Mouse (Mus musculus) embryonic facial prominence, embryonic 13.5 days (tissue): Measurements from ENCODE around the gene Plxna1. TPM values are rescaled to one million over a fixed set of nuclear protein-coding genes. Genes with fewer than 3 reads are reported as not detected.

Source experiments
- ATAC-seq: fragments of 200-750 bp; cut with Nextera tagmentation; 2 replicates; pipeline ENCODE4 v1.8.0; 2017; ENCODE audit warnings: low read depth; ENCODE audit not compliant: insufficient number of reproducible peaks, insufficient read depth, low FRiP score, low TSS enrichment
- H3K27ac ChIP-seq: fragments of 300-500 bp; sonication (generic); 2 replicates; pipeline ENCODE4 v1.5.1; 2015; ENCODE audit warnings: moderate library complexity, mild to moderate bottlenecking, inconsistent platforms
- H3K27me3 ChIP-seq: fragments of 300-500 bp; sonication (generic); 2 replicates; pipeline ENCODE4 v1.6.1; 2015; ENCODE audit warnings: mild to moderate bottlenecking, inconsistent platforms
- H3K36me3 ChIP-seq: fragments of 300-500 bp; sonication (generic); 2 replicates; pipeline ENCODE4 v1.6.1; 2015; ENCODE audit warnings: mild to moderate bottlenecking, inconsistent platforms
- H3K4me1 ChIP-seq: fragments of 300-500 bp; sonication (generic); 2 replicates; pipeline ENCODE4 v1.6.1; 2015; ENCODE audit warnings: inconsistent platforms
- H3K4me2 ChIP-seq: fragments of 300-500 bp; sonication (generic); 2 replicates; pipeline ENCODE4 v1.6.1; 2015; ENCODE audit warnings: moderate library complexity, mild to moderate bottlenecking, inconsistent platforms
- H3K4me3 ChIP-seq: fragments of 300-500 bp; sonication (generic); 2 replicates; pipeline ENCODE4 v1.5.1; 2015; ENCODE audit warnings: mild to moderate bottlenecking, inconsistent platforms
- H3K9ac ChIP-seq: fragments of 300-500 bp; sonication (generic); 2 replicates; pipeline ENCODE4 v1.6.1; 2015; ENCODE audit warnings: mild to moderate bottlenecking, inconsistent platforms
- H3K9me3 ChIP-seq: fragments of 300-500 bp; sonication (generic); 2 replicates; pipeline ENCODE4 v1.6.1; 2016; ENCODE audit warnings: inconsistent platforms
- WGBS: fragments of 180-500 bp; shearing (Covaris S2); methylation state at CpG from one replicate; pipeline ENCODE4 v1.1.7; 2015; ENCODE audit warnings: mixed read lengths; 5-methylcytosine and 5-hydroxymethylcytosine counted together
- polyA plus RNA-seq: library from polyadenylated mRNA; unstranded; fragments of >200 nt; fragmentation: Nextera tagmentation; extraction: Ambion mirVana; gene quantifications from 2 replicates; pipeline ENCODE4 v1.2.1, GENCODE M21; 2015

Gene Plxna1
- polyA plus RNA-seq, 1 experiment from 2014 or later = 31.8 TPM

DNA sequence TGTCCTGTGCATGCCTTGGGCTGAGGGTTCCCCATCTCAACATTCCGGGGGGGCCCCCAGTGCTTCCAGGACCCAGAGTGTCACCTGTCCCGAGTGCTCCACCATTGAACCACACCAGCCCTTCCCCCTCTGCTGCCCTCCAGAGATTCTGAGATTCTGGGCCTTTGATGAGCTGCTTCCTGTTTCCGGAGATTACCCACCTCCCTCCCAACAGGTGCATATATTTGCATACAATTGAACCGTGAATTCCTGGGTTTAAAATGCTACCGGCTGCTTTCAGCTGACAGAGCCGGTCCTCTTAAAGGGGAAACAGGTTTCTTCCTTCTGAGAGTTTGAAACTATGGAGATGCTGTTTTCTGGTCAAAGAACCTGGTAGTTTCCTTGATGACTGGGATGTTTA is 74.3 kb downstream of the Plxna1 start:
- Histone ChIP-seq H3K9me3 (no peaks in the 10 kb centered on the region; the same call in 1 of the 2 replicates), H3K4me3 (no peak overlapping the region), H3K27me3 (no peaks in the 10 kb centered on the region), H3K4me1 (peaks cover 9% of the 10 kb centered on the region; the same call in 1 of the 2 replicates), H3K9ac (no peak overlapping the region), H3K4me2 (no peak overlapping the region), H3K36me3 (no peaks in the 10 kb centered on the region), H3K27ac (no peak overlapping the region)
- 22% methylated on average over 6 of the region's 6 CpGs for WGBS
- ATAC-seq = no peak

DNA sequence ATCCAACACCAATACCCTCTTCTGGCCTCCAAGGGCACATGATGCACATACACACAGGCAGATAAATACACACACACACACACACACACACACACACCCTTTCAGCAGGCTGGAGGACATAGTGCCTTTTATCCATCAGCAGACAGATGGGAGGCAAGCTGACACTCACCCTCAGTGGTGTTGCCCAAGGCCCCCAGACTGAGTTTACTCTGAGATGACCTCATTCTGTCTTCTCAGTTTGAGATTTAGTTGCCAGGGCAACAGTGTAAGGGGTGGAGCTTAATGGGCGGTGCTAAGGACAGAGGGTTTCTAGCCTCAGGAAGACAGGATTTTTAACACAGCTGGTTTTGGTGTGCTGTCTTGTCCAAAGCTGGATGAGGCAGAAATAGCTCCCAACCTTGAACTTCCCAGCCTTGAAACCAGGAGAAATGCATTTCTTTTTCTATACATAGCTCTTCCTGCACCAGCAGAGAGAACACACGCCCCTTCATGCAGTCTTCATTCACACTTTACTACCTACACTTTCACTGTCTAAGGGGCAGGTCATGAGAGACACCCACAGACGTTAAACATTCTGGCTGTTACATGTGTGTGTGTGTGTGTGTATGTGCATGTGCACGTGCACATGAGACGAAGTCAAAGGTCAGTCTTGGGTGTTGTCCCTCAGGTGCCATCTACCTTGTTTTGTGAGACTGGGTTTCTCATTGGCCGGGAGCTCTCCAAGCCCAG is 75.6 kb downstream of the Plxna1 start:
- no peaks in the 10 kb centered on the region; the same call in 1 of the 2 replicates for H3K27me3 ChIP-seq
- no peak overlapping the region for H3K9ac ChIP-seq
- H3K9me3 ChIP-seq = no peaks in the 10 kb centered on the region; the same call in 1 of the 2 replicates
- no peak overlapping the region for H3K4me2 ChIP-seq
- no peak overlapping the region for H3K4me3 ChIP-seq
- H3K4me1 ChIP-seq = peaks cover 17% of the 10 kb centered on the region
- no peak overlapping the region for H3K27ac ChIP-seq
- H3K36me3 ChIP-seq = no peaks in the 10 kb centered on the region
- ATAC-seq = no peak
- 47% methylated on average over 6 of the region's 6 CpGs for WGBS

DNA sequence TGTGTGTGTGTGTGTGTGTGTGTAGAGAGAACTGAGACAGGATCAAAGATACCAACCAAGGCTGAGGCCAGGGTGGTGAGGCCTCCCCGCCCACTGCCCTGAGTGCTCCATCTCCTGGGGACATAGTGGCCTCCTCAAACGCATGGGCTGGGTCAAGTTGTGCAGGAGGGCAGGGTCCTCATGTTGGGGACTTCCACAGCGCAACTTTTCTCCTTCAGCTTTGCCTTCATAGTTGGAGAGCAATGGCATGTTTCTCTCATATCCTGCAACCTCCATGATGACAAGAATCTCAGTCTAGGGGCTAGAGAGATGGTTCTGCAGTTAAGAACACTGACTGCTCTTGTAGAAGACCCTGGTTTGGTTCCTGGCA is 76.1 kb downstream of the Plxna1 start:
- H3K27me3 ChIP-seq = no peaks in the 10 kb centered on the region; the same call in 1 of the 2 replicates
- H3K4me2 ChIP-seq = no peak overlapping the region
- 57% methylated on average over 3 of the region's 3 CpGs for WGBS
- no peaks in the 10 kb centered on the region; the same call in 1 of the 2 replicates for H3K9me3 ChIP-seq
- ATAC-seq = no peak
- no peaks in the 10 kb centered on the region for H3K36me3 ChIP-seq
- H3K9ac ChIP-seq = no peak overlapping the region
- no peak overlapping the region for H3K27ac ChIP-seq
- peaks cover 23% of the 10 kb centered on the region for H3K4me1 ChIP-seq
- no peak overlapping the region for H3K4me3 ChIP-seq

DNA sequence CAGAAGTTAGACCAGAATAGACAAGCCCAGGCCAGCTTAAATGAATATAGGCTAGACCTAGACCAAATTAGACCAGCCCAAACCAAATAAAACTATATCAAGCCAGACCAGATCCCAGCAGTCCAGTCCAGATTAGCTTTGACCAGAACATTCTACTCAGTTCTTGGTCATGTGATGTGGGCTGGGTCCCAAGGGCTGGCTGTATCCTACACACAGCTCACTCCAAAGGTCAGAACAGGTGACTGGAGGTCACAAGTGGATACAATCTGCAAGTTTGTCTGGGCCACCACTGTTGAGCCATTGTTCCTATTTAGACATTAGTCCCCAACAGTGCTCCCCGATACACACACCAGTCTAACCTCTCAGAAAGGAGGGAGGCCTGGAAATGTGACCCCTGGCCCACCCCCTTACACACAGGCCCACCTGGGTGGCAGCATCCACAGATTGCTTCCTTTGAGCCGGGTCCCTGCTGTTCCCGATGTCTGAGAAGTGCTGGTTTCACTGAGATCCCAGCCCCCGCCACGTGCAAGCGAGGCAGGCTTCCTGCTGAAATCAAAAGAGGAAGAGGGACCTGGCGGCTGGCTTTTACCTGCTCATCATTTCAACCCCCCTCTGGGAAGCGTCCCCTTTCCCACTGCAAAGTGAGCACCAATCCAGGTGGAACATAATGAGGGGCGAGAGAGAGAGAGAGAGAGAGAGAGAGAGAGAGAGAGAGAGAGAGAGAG is 76.7 kb downstream of the Plxna1 start:
- WGBS = 49% methylated on average over 9 of the region's 9 CpGs
- no peak overlapping the region for H3K4me3 ChIP-seq
- no peak for ATAC-seq

DNA sequence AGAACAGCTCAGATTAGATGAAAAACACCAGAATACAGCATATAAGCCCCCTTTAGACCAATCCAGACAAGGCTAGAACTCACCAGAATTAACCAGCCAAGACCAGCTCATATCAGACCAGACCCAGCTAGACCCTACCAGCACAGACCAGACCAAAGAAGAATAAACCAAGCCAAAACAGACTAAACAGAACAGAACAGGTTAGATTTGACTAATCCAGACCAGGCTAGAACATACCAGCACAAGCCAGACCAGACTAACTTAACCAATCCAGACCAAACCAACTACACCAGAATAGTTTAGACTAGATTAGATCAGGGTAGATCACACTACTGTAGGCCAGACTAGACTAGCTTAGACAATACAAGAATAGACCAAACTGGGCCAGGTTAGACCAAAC is 77.3 kb downstream of the Plxna1 start:
- H3K9me3 ChIP-seq = no peaks in the 10 kb centered on the region; the same call in 1 of the 2 replicates
- H3K4me1 ChIP-seq = peaks cover 24% of the 10 kb centered on the region

More for the DNA sequence above, 76.7 kb downstream of the Plxna1 start:
- H3K27ac ChIP-seq = no peak overlapping the region
- H3K36me3 ChIP-seq = no peaks in the 10 kb centered on the region
- no peak overlapping the region for H3K9ac ChIP-seq
- peaks cover 24% of the 10 kb centered on the region for H3K4me1 ChIP-seq
- no peaks in the 10 kb centered on the region; the same call in 1 of the 2 replicates for H3K9me3 ChIP-seq
- no peak overlapping the region for H3K4me2 ChIP-seq
- no peaks in the 10 kb centered on the region; the same call in 1 of the 2 replicates for H3K27me3 ChIP-seq

DNA sequence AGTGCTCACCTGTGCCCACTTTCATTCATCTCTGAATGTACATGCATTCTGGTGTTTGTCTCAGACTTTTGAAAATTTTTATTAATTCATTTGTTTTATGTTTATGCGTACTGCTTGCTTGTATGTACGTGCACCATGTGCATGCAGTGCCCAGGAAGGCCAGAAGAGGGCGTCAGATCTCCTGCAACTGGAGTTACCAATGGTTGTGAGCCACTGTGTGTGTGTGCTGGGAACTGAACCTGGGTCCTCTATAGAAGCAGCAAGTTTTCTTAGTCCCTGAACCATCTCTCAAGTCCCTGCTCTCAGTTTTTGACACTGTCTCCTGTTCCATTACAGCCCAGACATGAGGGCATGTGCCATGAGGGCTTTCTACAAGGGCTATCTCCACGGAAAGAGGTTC is 79.3 kb downstream of the Plxna1 start:
- no peak overlapping the region for H3K4me2 ChIP-seq

More for the DNA sequence above, 77.3 kb downstream of the Plxna1 start:
- no peak overlapping the region for H3K4me3 ChIP-seq
- no peak overlapping the region for H3K4me2 ChIP-seq
- H3K27me3 ChIP-seq = no peaks in the 10 kb centered on the region; the same call in 1 of the 2 replicates
- no peak overlapping the region for H3K27ac ChIP-seq
- no peaks in the 10 kb centered on the region for H3K36me3 ChIP-seq
- ATAC-seq = no peak
- no peak overlapping the region for H3K9ac ChIP-seq

DNA sequence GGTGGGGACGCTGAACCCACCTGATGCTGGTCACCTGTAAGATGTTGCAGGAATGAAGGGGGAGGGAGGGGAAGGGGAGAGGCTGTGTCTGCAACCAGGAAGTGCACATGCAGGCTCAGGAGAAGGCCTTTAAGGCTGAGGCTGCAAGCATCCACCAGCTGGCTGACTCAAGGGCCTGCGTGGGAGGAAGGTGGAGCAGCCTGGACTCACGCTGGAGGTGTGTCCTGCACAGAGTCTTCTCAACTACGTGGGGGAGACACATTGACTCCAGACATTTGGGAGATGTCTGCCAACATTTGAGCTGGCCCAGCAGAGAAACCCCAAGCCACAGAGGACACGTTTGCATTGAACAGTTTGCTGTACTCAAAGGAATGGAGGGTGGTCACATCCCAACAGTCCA is 79.8 kb downstream of the Plxna1 start:
- Histone ChIP-seq H3K4me3 (no peak overlapping the region), H3K4me2 (no peak overlapping the region), H3K27me3 (no peaks in the 10 kb centered on the region; the same call in 1 of the 2 replicates), H3K9me3 (no peaks in the 10 kb centered on the region; the same call in 1 of the 2 replicates), H3K9ac (no peak overlapping the region), H3K36me3 (no peaks in the 10 kb centered on the region), H3K4me1 (peaks cover 24% of the 10 kb centered on the region), H3K27ac (no peak overlapping the region)
- WGBS = 65% methylated on average over 5 of the region's 5 CpGs
- no peak for ATAC-seq

More for the DNA sequence above, 79.3 kb downstream of the Plxna1 start:
- H3K4me1 ChIP-seq = peaks cover 24% of the 10 kb centered on the region
- no peaks in the 10 kb centered on the region; the same call in 1 of the 2 replicates for H3K9me3 ChIP-seq
- no peak overlapping the region for H3K27ac ChIP-seq
- H3K4me3 ChIP-seq = no peak overlapping the region
- H3K27me3 ChIP-seq = no peaks in the 10 kb centered on the region; the same call in 1 of the 2 replicates
- no peaks in the 10 kb centered on the region for H3K36me3 ChIP-seq
- no peak overlapping the region for H3K9ac ChIP-seq
- no peak for ATAC-seq
- 95% methylated on average over 4 of the region's 4 CpGs for WGBS

DNA sequence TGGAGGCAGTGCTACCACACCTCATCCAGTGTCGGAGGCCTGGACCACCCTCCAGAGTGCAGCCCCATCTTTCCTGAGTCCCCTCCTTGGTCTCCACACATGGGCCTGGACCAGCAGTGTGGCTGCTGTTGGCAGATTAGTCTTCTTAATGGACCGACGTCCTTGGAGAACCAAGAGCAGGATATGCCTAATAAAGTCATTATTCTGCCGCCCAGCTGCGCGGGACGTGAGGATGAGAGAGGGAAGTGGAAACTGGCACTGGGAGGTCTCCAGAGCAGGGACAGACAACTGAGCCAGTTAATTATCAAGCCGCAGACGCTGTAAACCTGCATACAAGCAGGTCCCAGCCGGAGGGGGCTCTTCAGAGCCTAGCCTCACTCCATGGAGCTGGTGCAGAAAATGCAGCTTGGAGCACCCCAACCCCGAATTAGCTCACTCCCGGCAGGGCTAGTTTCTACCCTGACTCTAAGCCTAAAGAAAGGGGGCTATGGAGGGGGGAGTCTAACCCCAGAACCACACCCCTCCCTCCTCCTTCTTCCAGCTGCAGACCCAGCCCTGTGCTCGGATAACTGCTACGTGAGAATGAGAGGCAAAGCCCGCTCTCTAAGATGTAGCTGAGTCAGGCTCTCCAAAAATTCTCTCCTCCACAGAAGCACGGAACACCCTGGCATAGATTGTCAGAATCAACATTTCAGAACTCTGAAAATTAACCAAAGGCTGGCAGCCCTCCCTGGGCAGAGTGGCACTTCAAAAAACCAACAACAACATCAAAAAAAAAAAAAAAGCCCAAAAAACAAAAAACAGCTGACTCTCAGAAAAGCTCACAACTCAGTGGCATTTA is 80.7 kb downstream of the Plxna1 start:
- Histone ChIP-seq H3K27ac (no peak overlapping the region), H3K4me2 (peak overlapping the region; percentile 30), H3K4me3 (peak overlapping the region; percentile 7; the same call in 1 of the 2 replicates), H3K27me3 (no peaks in the 10 kb centered on the region; the same call in 1 of the 2 replicates), H3K4me1 (peaks cover 19% of the 10 kb centered on the region), H3K9me3 (no peaks in the 10 kb centered on the region; the same call in 1 of the 2 replicates), H3K9ac (no peak overlapping the region), H3K36me3 (no peaks in the 10 kb centered on the region)
- WGBS = 15% methylated on average over 16 of the region's 16 CpGs
- 0 out of 2 replicates have a peak, but pooled peaks have one; percentile 21 for ATAC-seq

DNA sequence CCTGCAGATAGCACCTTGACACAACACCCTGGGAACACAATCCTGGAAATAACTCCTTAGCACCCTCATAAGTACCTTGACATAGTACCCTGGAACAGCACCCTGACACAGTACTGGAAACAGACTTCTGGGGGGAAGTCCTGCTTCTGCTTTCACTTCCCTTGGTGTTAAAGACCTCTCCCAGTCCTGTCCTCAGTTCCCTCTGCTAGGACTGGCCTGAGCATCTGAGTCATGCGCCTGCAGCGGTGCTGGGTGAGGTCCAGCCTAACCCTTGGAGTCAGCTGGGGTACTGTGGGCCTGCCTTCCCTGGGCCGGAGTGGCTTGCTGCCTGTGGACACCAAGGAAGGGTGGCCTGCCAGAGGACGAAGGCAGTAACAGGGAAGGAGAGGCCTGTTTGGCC is 81.9 kb downstream of the Plxna1 start:
- Histone ChIP-seq H3K4me2 (no peak overlapping the region), H3K27me3 (no peaks in the 10 kb centered on the region; the same call in 1 of the 2 replicates), H3K36me3 (no peaks in the 10 kb centered on the region), H3K9me3 (no peaks in the 10 kb centered on the region; the same call in 1 of the 2 replicates), H3K27ac (no peak overlapping the region), H3K4me1 (peaks cover 15% of the 10 kb centered on the region), H3K9ac (no peak overlapping the region), H3K4me3 (no peak overlapping the region)
- WGBS = 85% methylated on average over 4 of the region's 4 CpGs
- ATAC-seq = no peak

DNA sequence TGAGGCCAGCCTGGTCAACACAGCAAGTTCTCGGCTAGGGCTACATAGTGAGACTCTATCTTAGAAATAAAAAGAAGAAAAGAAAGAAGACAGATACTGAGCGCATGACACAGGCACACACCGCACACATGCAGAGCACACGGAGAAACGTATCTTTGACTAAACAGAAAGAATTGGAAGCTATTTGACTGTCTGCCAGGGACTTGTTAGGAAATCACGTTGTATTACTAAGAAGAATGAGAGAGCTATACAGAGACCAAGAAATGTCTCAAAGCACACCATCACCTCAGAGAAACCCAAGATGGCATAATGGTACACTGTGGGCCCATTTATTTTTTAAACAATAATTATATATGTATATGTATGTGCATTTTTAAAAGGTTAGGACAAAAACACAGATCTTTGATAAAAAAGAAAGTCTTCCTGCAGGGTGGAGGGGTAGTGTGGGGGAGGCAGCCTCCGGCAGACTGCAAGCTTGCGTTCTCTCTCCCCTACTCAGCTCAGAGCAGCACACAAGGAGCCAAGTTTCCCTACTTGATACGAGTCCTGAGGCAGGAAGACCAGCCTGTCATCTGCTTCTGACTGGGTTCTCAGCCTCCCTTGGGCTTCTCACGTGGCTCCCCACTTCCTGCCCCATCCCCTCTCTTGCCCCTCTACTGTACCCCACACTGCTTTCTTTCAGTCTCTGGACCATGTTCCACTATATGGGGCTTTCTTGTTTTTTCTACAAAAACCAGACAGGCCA is 90.5 kb downstream of the Plxna1 start:
- no peak overlapping the region for H3K9ac ChIP-seq
- WGBS = 41% methylated on average over 10 of the region's 10 CpGs
- H3K4me1 ChIP-seq = peaks cover 24% of the 10 kb centered on the region
- peak overlapping the region; percentile 14; the same call in 1 of the 2 replicates for H3K4me2 ChIP-seq
- H3K27me3 ChIP-seq = no peaks in the 10 kb centered on the region
- H3K9me3 ChIP-seq = no peaks in the 10 kb centered on the region
- peak overlapping the region; percentile 74 for H3K27ac ChIP-seq
- H3K4me3 ChIP-seq = no peak overlapping the region
- peak; percentile 24; the same call in 1 of the 2 replicates for ATAC-seq
- H3K36me3 ChIP-seq = no peaks in the 10 kb centered on the region
